Mouse (Mus musculus) limb, embryonic 14.5 days (tissue): ENCODE data around the gene Lhx8. TPM values are rescaled to one million over a fixed set of nuclear protein-coding genes. Genes with fewer than 3 reads are reported as not detected.

Experiments used
- ATAC-seq: fragments of 200-750 bp; cut with Nextera tagmentation; 2 replicates; pipeline ENCODE4 v1.8.0; 2017; ENCODE audit warnings: low read depth, moderate number of reproducible peaks, moderate TSS enrichment; ENCODE audit not compliant: low FRiP score
- DNase-seq: peaks from one replicate; pipeline ENCODE4 v3.0.0-alpha.2; 2015; ENCODE audit warnings: low spot score
- H3K27ac ChIP-seq: fragments of 300-500 bp; sonication (generic); replicated peaks from 2 replicates; pipeline ENCODE4 v1.5.1; 2014; ENCODE audit warnings: low read depth, mild to moderate bottlenecking, low read length, moderate library complexity, mixed read lengths
- H3K27me3 ChIP-seq: fragments of 300-500 bp; sonication (generic); 2 replicates; pipeline ENCODE4 v1.6.1; 2014; ENCODE audit warnings: low read length, mixed read lengths; ENCODE audit not compliant: control insufficient read depth, insufficient read depth
- H3K36me3 ChIP-seq: fragments of 300-500 bp; sonication (generic); 2 replicates; pipeline ENCODE4 v1.6.1; 2014; ENCODE audit warnings: mild to moderate bottlenecking, low read length, moderate library complexity, mixed read lengths; ENCODE audit not compliant: control insufficient read depth, insufficient read depth
- H3K4me1 ChIP-seq: fragments of 300-500 bp; sonication (generic); 2 replicates; pipeline ENCODE4 v1.6.1; 2014; ENCODE audit warnings: antibody characterized with exemption, low read length, mixed read lengths; ENCODE audit not compliant: control insufficient read depth, insufficient read depth
- H3K4me2 ChIP-seq: fragments of 300-500 bp; sonication (generic); replicated peaks from 2 replicates; pipeline ENCODE4 v1.6.1; 2014; ENCODE audit warnings: low read depth, mild to moderate bottlenecking, low read length, moderate library complexity; ENCODE audit not compliant: severe bottlenecking
- H3K4me3 ChIP-seq: fragments of 300-500 bp; sonication (generic); replicated peaks from 2 replicates; pipeline ENCODE4 v1.5.1; 2014; ENCODE audit warnings: low read length
- H3K9ac ChIP-seq: fragments of 300-500 bp; sonication (generic); 2 replicates; pipeline ENCODE4 v1.6.1; 2014; ENCODE audit warnings: mild to moderate bottlenecking, low read depth, low read length, moderate library complexity; ENCODE audit not compliant: severe bottlenecking
- H3K9me3 ChIP-seq: fragments of 300-500 bp; sonication (generic); 2 replicates; pipeline ENCODE4 v1.6.1; 2016; ENCODE audit warnings: low read length; ENCODE audit not compliant: control insufficient read depth
- POLR2A ChIP-seq: fragments of 200-500 bp; IDR thresholded peaks from 2 replicates; pipeline ENCODE4 v1.8.0; 2012; ENCODE audit warnings: inconsistent platforms, mild to moderate bottlenecking, moderate library complexity, borderline replicate concordance; ENCODE audit not compliant: insufficient read depth, insufficient read length; ENCODE audit errors: extremely low read depth
- WGBS: fragments of 180-500 bp; shearing (Covaris S2); extraction: QIAGEN DNeasy Blood & Tissue Kit; methylation state at CpG from one replicate; pipeline ENCODE4 v1.1.7; 2014; 5-methylcytosine and 5-hydroxymethylcytosine counted together
- polyA plus RNA-seq, 2 experiments: library from polyadenylated mRNA; depleted of rRNA in 1 of 2; stranded (reverse) in 1 of 2; unstranded in 1 of 2; fragments of >200 nt; fragmentation: Nextera tagmentation in 1 of 2; extraction: Ambion mirVana in 1 of 2; gene quantifications; 2 replicates each; pipeline versions ENCODE4 v1.2.1 to v1.2.3; 2012 to 2014

The Lhx8 gene
- polyA plus RNA-seq, 2 experiments, result 2.2 to 2.9 TPM

DNA sequence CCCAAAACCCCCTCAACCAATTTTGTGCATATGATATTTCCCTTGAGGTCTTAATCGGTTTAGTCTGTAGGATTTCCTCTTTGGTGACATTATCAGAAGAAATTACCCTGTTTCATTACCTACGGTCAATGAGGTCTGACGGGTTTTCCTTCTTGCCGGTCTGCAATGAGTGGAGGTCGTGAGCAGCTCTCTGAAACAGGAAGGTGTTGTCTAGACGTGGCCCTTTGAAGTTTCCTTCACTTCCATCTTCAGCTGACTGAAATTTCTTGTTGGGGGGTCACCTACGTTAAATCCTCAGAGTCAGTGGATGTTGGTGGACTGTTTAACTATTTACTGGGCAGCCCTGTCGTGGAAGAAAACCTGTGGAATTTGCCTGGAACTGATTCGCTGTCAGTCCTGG is 33.0 kb upstream of the Lhx8 start:
- H3K9me3 ChIP-seq, result no peaks in the 10 kb centered on the region; the same call in 1 of the 2 replicates
- no peak for TF ChIP-seq POLR2A
- 39% methylated on average over 9 of the region's 9 CpGs for WGBS
- peaks cover 11% of the 10 kb centered on the region for H3K4me1 ChIP-seq
- no peak overlapping the region for H3K27ac ChIP-seq
- DNase-seq, result no peak
- H3K36me3 ChIP-seq, result no peaks in the 10 kb centered on the region
- no peak overlapping the region for H3K4me2 ChIP-seq
- no peak for ATAC-seq
- H3K27me3 ChIP-seq, result no peaks in the 10 kb centered on the region
- H3K9ac ChIP-seq, result no peak overlapping the region
- no peak overlapping the region for H3K4me3 ChIP-seq

DNA sequence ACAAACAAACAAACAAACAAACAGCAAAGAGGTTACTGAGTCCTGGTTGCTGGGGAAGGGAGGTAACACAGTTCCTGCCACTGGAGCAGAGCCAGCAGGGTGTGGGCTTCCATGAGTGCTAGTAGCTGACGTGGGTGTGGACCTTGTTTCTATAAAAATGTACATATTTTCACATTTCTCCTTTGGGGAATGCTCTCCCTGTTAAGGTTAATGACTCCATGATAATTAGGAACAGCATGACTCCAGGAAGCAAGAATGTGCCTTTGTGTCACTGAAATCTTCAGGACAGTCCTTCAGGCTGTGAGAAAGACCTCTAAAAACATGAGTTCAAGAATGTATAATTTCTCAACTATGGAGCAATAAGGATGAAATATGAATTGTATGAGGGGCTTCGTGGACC is 28.8 kb upstream of the Lhx8 start:
- Histone ChIP-seq H3K36me3 (no peaks in the 10 kb centered on the region), H3K4me3 (no peak overlapping the region), H3K4me2 (no peak overlapping the region), H3K9ac (no peak overlapping the region), H3K27ac (no peak overlapping the region), H3K4me1 (no peaks in the 10 kb centered on the region), H3K27me3 (no peaks in the 10 kb centered on the region), H3K9me3 (no peaks in the 10 kb centered on the region; the same call in 1 of the 2 replicates)
- DNase-seq (no peak), ATAC-seq (no peak)
- WGBS, result 62% methylated on average over 2 of the region's 2 CpGs
- no peak for TF ChIP-seq POLR2A

DNA sequence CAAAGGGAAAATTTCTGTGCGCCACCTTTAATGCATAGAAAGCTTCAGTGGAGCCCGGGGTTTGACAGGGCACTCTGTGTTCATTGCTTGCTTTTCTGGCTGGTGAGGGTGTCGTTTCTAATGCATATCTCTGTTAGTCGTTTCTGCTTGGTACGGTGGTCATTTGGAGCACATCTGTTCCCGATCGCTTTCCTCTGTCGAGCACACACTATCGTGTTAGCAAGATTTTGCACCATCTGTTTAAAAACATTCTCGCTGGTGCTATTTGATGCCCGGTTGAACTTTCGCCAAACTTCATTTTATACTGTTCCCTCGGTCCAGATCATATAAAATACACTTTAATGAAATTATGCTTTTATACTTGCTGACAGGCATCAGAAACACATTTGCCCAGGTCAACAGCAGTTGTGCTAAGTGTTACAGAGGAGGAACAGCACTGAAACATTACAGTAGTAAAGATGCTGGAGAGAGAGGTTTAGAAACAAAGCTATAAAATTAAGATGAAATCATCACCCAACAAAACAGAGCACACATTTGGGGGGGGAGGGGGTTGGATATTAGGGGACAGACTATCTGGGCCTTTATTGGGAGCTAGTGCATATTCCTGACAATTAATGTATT is 9.9 kb upstream of the Lhx8 start:
- Histone ChIP-seq H3K4me2 (peak overlapping the region; percentile 15), H3K27ac (no peak overlapping the region), H3K4me1 (peaks cover 13% of the 10 kb centered on the region; the same call in 1 of the 2 replicates), H3K36me3 (no peaks in the 10 kb centered on the region), H3K9me3 (no peaks in the 10 kb centered on the region), H3K4me3 (no peak overlapping the region), H3K9ac (no peak overlapping the region), H3K27me3 (peaks cover 15% of the 10 kb centered on the region)
- 20% methylated on average over 13 of the region's 13 CpGs for WGBS
- DNase-seq (peak; percentile 59), ATAC-seq (peak; percentile 48)
- no peak for TF ChIP-seq POLR2A

DNA sequence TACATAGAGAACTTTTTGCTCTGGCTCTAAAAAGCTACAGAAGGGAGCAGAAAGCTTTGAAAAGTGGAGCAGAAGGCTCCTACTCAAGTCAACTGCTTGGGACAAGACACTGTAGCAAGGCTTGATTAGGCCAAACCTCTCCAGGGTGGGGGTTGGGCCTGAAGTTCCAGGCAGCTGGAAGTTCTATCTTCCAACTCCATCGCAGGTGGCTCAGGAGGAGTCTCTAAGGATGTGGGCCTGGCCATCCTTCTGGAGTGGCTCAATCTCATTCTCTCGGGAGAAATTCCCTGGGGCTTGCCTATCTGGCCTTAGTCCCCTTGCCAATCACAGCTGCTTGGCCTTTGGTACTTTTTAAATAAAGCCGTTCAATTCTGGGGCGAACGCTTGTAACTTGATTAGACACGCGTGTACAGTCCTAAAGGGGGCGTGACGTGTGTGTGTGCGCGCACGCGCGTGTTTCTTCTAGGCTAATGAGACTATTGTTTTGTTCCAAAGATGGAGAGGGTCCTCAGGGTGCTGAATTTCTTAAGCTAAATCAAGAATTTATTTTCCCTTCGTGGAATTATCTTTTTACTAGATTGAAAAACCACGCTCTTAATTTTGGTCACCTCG is 9.3 kb upstream of the Lhx8 start:
- Histone ChIP-seq H3K4me2 (peak overlapping the region; percentile 15), H3K27ac (no peak overlapping the region), H3K27me3 (peaks cover 20% of the 10 kb centered on the region), H3K9ac (no peak overlapping the region), H3K36me3 (no peaks in the 10 kb centered on the region), H3K9me3 (no peaks in the 10 kb centered on the region), H3K4me3 (no peak overlapping the region), H3K4me1 (peaks cover 13% of the 10 kb centered on the region; the same call in 1 of the 2 replicates)
- ATAC-seq (no peak), DNase-seq (no peak)
- WGBS, result 71% methylated on average over 17 of the region's 17 CpGs
- no peak for TF ChIP-seq POLR2A

GRCm38 (mm10) chr3:154334806-154335205 is 4.3 kb upstream of the Lhx8 start:
- Histone ChIP-seq H3K36me3 (no peaks in the 10 kb centered on the region), H3K4me1 (peaks cover 15% of the 10 kb centered on the region; the same call in 1 of the 2 replicates), H3K9me3 (no peaks in the 10 kb centered on the region), H3K27me3 (peaks cover 61% of the 10 kb centered on the region), H3K27ac (no peak overlapping the region), H3K4me3 (no peak overlapping the region), H3K4me2 (no peak overlapping the region), H3K9ac (no peak overlapping the region)
- WGBS, result 3% methylated on average over 10 of the region's 10 CpGs
- no peak for TF ChIP-seq POLR2A
- ATAC-seq (no peak), DNase-seq (no peak)
